Mouse (Mus musculus) midbrain, postnatal 0 days (tissue): ENCODE measurements around the gene Padi6. TPM values are rescaled to one million over a fixed set of nuclear protein-coding genes. Genes with fewer than 3 reads are reported as not detected.
A peak's percentile ranks its signal among the peaks of the same experiment; 100 is the strongest.

Experiments used
- ATAC-seq: fragments of 200-750 bp; cut with Nextera tagmentation; 2 replicates; pipeline ENCODE4 v1.8.0; 2017; ENCODE audit warnings: moderate number of reproducible peaks, mild to moderate bottlenecking, moderate TSS enrichment, moderate library complexity; ENCODE audit not compliant: low FRiP score
- DNase-seq: peaks from one replicate; pipeline ENCODE4 v3.0.0-alpha.2; 2015; ENCODE audit warnings: low spot score
- H3K27ac ChIP-seq: fragments of 300-500 bp; sonication (generic); 2 replicates; pipeline ENCODE4 v1.5.1; 2014; ENCODE audit warnings: low read depth, mild to moderate bottlenecking, low read length, mixed read lengths
- H3K27me3 ChIP-seq: fragments of 300-500 bp; sonication (generic); 2 replicates; pipeline ENCODE4 v1.6.1; 2014; ENCODE audit warnings: low read length, control low read depth, mixed read lengths; ENCODE audit not compliant: insufficient read depth
- H3K36me3 ChIP-seq: fragments of 300-500 bp; sonication (generic); 2 replicates; pipeline ENCODE4 v1.6.1; 2014; ENCODE audit warnings: low read length, control low read depth, mixed read lengths; ENCODE audit not compliant: insufficient read depth
- H3K4me1 ChIP-seq: fragments of 300-500 bp; sonication (generic); 2 replicates; pipeline ENCODE4 v1.6.1; 2014; ENCODE audit warnings: mild to moderate bottlenecking, control low read depth, antibody characterized with exemption, low read length, mixed read lengths; ENCODE audit not compliant: insufficient read depth
- H3K4me2 ChIP-seq: fragments of 300-500 bp; sonication (generic); 2 replicates; pipeline ENCODE4 v1.6.1; 2014; ENCODE audit warnings: low read depth, mild to moderate bottlenecking, low read length, mixed read lengths; ENCODE audit not compliant: poor library complexity, severe bottlenecking
- H3K4me3 ChIP-seq: fragments of 300-500 bp; sonication (generic); 2 replicates; pipeline ENCODE4 v1.5.1; 2014; ENCODE audit warnings: low read depth, mild to moderate bottlenecking, low read length, moderate library complexity
- H3K9ac ChIP-seq: fragments of 300-500 bp; sonication (generic); replicated peaks from 2 replicates; pipeline ENCODE4 v1.6.1; 2014; ENCODE audit warnings: mild to moderate bottlenecking, low read length, moderate library complexity, mixed read lengths; ENCODE audit not compliant: poor library complexity, severe bottlenecking
- H3K9me3 ChIP-seq: fragments of 300-500 bp; sonication (generic); 2 replicates; pipeline ENCODE4 v1.6.1; 2016; ENCODE audit warnings: low read length, control low read depth
- CTCF ChIP-seq: IDR thresholded peaks from 2 replicates; pipeline ENCODE4 v1.5.1; 2016; ENCODE audit warnings: antibody characterized with exemption, mild to moderate bottlenecking
- WGBS: fragments of 180-500 bp; shearing (Covaris S2); extraction: QIAGEN DNeasy Blood & Tissue Kit; methylation state at CpG from one replicate; pipeline ENCODE4 v1.1.7; 2014; 5-methylcytosine and 5-hydroxymethylcytosine counted together
- microRNA-seq: library from miRNA; unstranded; fragments of <30 nt; microRNA quantifications from one replicate; pipeline ENCODE4, GENCODE M21; 2016; ENCODE audit warnings: borderline number of aligned reads
- polyA plus RNA-seq: library from polyadenylated mRNA; unstranded; fragments of >200 nt; fragmentation: Nextera tagmentation; extraction: Ambion mirVana; gene quantifications from 2 replicates; pipeline ENCODE4 v1.2.1, GENCODE M21; 2015
- total RNA-seq: library from RNA; depleted of rRNA; stranded (reverse); fragments of >200 nt; gene quantifications from 2 replicates; pipeline ENCODE4 v1.2.3, GENCODE M21; 2014; rRNA removed

Padi6 gene
- total and polyA plus RNA-seq, 2 experiments from 2014 or later, result 0.10 TPM; not detected in 1

- ATAC-seq, result 0 out of 2 replicates have a peak, but pooled peaks have one; percentile 41
Measured at GRCm38 (mm10) chr4:140679038-140679437, 63.4 kb downstream of the Padi6 start.

More at GRCm38 (mm10) chr4:140679038-140679437, 63.4 kb downstream of the Padi6 start:
- no peaks in the 10 kb centered on the region for H3K27me3 ChIP-seq
- TF ChIP-seq CTCF, result peak; percentile 87
- H3K36me3 ChIP-seq, result no peaks in the 10 kb centered on the region
- no peak overlapping the region for H3K4me2 ChIP-seq
- H3K9me3 ChIP-seq, result no peaks in the 10 kb centered on the region
- H3K4me1 ChIP-seq, result 0 out of 2 replicates have a peak, but pooled peaks cover under 1% of the 10 kb centered on the region
- 19% methylated on average over 5 of the region's 5 CpGs for WGBS
- no peak overlapping the region for H3K4me3 ChIP-seq
- H3K9ac ChIP-seq, result no peak overlapping the region
- no peak overlapping the region for H3K27ac ChIP-seq
- DNase-seq, result peak; percentile 35

Small RNAs within 50 kb of the gene (microRNA-seq; reads per million reads assigned to microRNA genes)
- not detected for gene Gm23045
- gene Gm25951, result not detected

Other genes with a start within 250 kb of the Padi6 start
- 68.7 and 81.1 TPM in 2 replicates for gene Arhgef10l, start 76.6 kb downstream of the Padi6 start, total RNA-seq
- gene Arhgef10l, start 76.6 kb downstream of the Padi6 start, polyA plus RNA-seq, result 20.7 and 23.1 TPM in 2 replicates
- 40.0 and 51.2 TPM in 2 replicates for gene Rcc2, start 42.1 kb downstream of the Padi6 start, total RNA-seq
- gene Rcc2, start 42.1 kb downstream of the Padi6 start, polyA plus RNA-seq, result 11.5 and 13.2 TPM in 2 replicates
- gene Padi4, start 31.6 kb upstream of the Padi6 start, total RNA-seq, result 0.57 TPM in 1 of 2 replicates, not detected in the other
- gene Padi4, start 31.6 kb upstream of the Padi6 start, polyA plus RNA-seq, result 0.07 and 0.09 TPM in 2 replicates
- 0.14 TPM in 1 of 2 replicates, not detected in the other for gene Padi3, start 68.0 kb upstream of the Padi6 start, total RNA-seq
- not detected in 2 replicates for gene Padi3, start 68.0 kb upstream of the Padi6 start, polyA plus RNA-seq
- 0.14 and 0.16 TPM in 2 replicates for gene Padi1, start 103.1 kb upstream of the Padi6 start, total RNA-seq
- gene Padi1, start 103.1 kb upstream of the Padi6 start, polyA plus RNA-seq, result 0.06 TPM in 1 of 2 replicates, not detected in the other
- gene Padi2, start 163.7 kb upstream of the Padi6 start, total RNA-seq, result 3.1 and 7.1 TPM in 2 replicates
- gene Padi2, start 163.7 kb upstream of the Padi6 start, polyA plus RNA-seq, result 2.7 and 3.3 TPM in 2 replicates
- gene Sdhb, start 218.6 kb upstream of the Padi6 start, total RNA-seq, result 194 and 243 TPM in 2 replicates
- gene Sdhb, start 218.6 kb upstream of the Padi6 start, polyA plus RNA-seq, result 529 and 575 TPM in 2 replicates
- 379 and 419 TPM in 2 replicates for gene Atp13a2, start 244.2 kb upstream of the Padi6 start, total RNA-seq
- gene Atp13a2, start 244.2 kb upstream of the Padi6 start, polyA plus RNA-seq, result 182 and 201 TPM in 2 replicates